Mouse (Mus musculus) embryonic facial prominence, embryonic 15.5 days (tissue): ENCODE results near the gene Zfhx2. TPM values are rescaled to one million over a fixed set of nuclear protein-coding genes. Genes with fewer than 3 reads are reported as not detected.
"Not testable (repeated sequence)": the region's sequence is repeated elsewhere in the genome, so short reads cannot be mapped to it uniquely, and the experiment has no call there.

Source experiments
- ATAC-seq: fragments of 200-750 bp; cut with Nextera tagmentation; 2 replicates; pipeline ENCODE4 v1.8.0; 2017; ENCODE audit warnings: low read depth, moderate TSS enrichment; ENCODE audit not compliant: insufficient number of reproducible peaks, low FRiP score, low TSS enrichment
- H3K27ac ChIP-seq: fragments of 300-500 bp; sonication (generic); replicated peaks from 2 replicates; pipeline ENCODE4 v1.5.1; 2015; ENCODE audit warnings: mild to moderate bottlenecking, inconsistent platforms
- H3K27me3 ChIP-seq: fragments of 300-500 bp; sonication (generic); 2 replicates; pipeline ENCODE4 v1.6.1; 2015; ENCODE audit warnings: inconsistent platforms
- H3K36me3 ChIP-seq: fragments of 300-500 bp; sonication (generic); 2 replicates; pipeline ENCODE4 v1.6.1; 2015; ENCODE audit warnings: mild to moderate bottlenecking, inconsistent platforms
- H3K4me1 ChIP-seq: fragments of 300-500 bp; sonication (generic); 2 replicates; pipeline ENCODE4 v1.6.1; 2015; ENCODE audit warnings: inconsistent platforms
- H3K4me2 ChIP-seq: fragments of 300-500 bp; sonication (generic); replicated peaks from 2 replicates; pipeline ENCODE4 v1.6.1; 2015; ENCODE audit warnings: mild to moderate bottlenecking, inconsistent platforms
- H3K4me3 ChIP-seq: fragments of 300-500 bp; sonication (generic); replicated peaks from 2 replicates; pipeline ENCODE4 v1.5.1; 2015; ENCODE audit warnings: mild to moderate bottlenecking, inconsistent platforms
- H3K9ac ChIP-seq: fragments of 300-500 bp; sonication (generic); 2 replicates; pipeline ENCODE4 v1.6.1; 2015; ENCODE audit warnings: inconsistent platforms
- H3K9me3 ChIP-seq: fragments of 300-500 bp; sonication (generic); replicated peaks from 2 replicates; pipeline ENCODE4 v1.6.1; 2016; ENCODE audit warnings: inconsistent platforms
- WGBS: fragments of 180-500 bp; shearing (Covaris S2); methylation state at CpG from one replicate; pipeline ENCODE4 v1.1.7; 2015; 5-methylcytosine and 5-hydroxymethylcytosine counted together
- polyA plus RNA-seq: library from polyadenylated mRNA; unstranded; fragments of >200 nt; fragmentation: Nextera tagmentation; extraction: Ambion mirVana; gene quantifications from 2 replicates; pipeline ENCODE4 v1.2.1, GENCODE M21; 2015

Zfhx2 gene
- polyA plus RNA-seq, 1 experiment from 2014 or later, result 5.0 TPM

DNA sequence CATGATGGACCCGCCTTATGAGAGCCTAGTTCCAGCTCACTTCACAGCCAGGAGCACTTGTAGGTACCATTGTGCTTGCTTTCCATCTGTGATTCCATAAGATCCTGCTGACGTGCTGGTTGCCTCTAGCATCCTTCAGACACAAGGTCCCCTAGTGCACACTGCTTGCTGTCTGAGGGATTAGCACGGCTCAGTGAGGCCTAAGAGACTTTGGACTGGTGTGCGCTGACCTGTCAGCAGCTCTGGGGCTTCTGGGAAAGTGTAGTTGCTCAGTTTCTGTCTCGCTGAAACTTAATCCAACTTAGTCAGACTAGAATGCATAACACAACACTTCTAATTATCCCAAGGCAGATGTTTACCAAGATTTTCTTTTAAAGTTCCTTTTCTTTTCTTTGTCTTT, 32.2 kb downstream of the Zfhx2 start:
- Histone ChIP-seq H3K9me3 (no peaks in the 10 kb centered on the region), H3K27me3 (no peaks in the 10 kb centered on the region), H3K4me1 (peaks cover 32% of the 10 kb centered on the region), H3K27ac (no peak overlapping the region), H3K36me3 (peaks cover 4% of the 10 kb centered on the region; the same call in 1 of the 2 replicates), H3K9ac (no peak overlapping the region), H3K4me2 (no peak overlapping the region), H3K4me3 (no peak overlapping the region)
- ATAC-seq, result no peak
- 51% methylated on average over 5 of the region's 5 CpGs for WGBS

DNA sequence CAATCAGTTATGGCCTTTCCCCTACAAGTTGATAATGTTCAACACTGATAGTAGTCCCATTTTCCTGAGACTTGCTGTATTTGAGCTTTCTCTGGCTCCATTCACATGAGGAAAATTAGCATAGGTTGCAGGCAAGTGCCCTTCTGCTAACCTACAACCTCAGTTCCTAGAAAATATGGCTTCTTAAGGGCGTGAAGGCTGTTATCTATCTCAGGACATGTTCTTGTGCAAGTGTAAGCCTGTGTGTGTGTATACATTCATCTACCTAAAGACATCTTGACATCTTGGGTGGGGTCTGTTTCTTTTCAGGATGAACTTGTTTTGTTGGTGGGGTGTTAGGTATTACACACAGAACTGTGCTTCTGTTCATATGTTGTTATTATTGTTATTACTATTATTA, 33.1 kb downstream of the Zfhx2 start:
- Histone ChIP-seq H3K27ac (no peak overlapping the region), H3K4me1 (peaks cover 33% of the 10 kb centered on the region), H3K9me3 (no peaks in the 10 kb centered on the region), H3K4me3 (no peak overlapping the region), H3K4me2 (no peak overlapping the region), H3K36me3 (no peaks in the 10 kb centered on the region), H3K27me3 (no peaks in the 10 kb centered on the region), H3K9ac (no peak overlapping the region)
- ATAC-seq, result no peak
- WGBS, result 69% methylated on average over 1 of the region's 1 CpGs

DNA sequence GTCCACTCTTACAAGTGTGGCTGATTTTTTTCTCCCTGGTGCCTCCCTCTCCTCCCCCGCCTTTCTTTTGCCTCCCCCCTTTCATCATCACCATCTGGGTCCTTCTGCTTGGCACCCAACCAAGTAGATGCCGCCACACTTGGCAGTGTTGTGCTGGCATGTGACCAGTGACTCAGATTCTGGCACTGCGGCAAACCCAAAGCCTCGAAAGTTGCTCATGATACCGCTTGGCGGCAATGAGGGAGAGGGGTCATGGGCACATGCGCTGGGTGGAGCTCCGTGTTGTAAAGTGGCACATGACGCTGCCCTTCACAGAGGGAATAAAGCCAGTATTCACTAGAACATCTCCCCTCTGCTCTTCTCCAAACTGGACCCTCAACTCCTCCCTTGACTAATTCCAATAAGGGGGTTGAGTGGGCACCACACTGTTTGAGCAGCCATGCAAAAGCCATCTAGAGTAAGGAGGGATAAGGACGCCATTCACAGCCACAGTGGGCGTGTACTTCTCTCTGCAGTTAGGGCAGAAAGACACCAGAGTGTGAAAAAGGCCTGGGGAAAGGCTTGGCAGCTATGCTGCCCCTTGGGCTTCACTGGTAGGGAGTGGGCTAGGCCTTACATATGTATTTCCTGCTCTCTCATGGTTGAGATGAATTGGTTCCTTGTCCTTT, 36.8 kb downstream of the Zfhx2 start:
- H3K27me3 ChIP-seq, result no peaks in the 10 kb centered on the region
- H3K9me3 ChIP-seq, result no peaks in the 10 kb centered on the region
- no peak overlapping the region for H3K27ac ChIP-seq
- H3K4me2 ChIP-seq, result no peak overlapping the region
- H3K4me3 ChIP-seq, result no peak overlapping the region
- ATAC-seq, result 0 out of 2 replicates have a peak, but pooled peaks have one; percentile 52
- WGBS, result 67% methylated on average over 11 of the region's 11 CpGs
- no peaks in the 10 kb centered on the region for H3K36me3 ChIP-seq
- peaks cover 19% of the 10 kb centered on the region for H3K4me1 ChIP-seq
- no peak overlapping the region for H3K9ac ChIP-seq

DNA sequence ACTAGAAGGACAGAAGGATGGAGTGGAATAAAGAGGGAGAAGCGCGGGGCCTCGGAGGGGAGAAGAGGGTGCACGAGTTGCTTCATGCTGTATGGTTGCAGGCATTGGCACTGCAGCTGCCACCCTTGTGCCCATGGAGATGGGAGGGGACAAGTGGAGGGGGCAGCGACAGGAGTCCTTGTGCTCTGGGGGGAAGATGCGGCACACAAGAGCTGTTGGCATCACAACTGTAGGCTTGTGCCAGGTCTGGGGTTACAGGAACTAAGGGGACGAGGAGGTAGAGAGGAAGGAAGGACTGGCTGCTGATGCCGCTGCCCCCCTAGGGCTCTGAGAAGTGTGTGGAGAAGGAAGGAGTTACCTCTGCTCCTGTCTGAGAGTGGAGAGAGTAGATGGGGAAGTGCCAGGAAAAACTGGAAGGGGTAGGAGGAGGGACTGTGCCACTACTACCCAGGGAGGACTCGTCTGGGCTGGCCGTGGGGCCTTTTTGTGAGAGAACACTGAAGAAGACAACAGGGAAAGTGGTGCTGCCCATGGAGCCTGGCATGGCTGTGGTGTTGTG, 37.9 kb downstream of the Zfhx2 start:
- H3K9ac ChIP-seq, result no peak overlapping the region
- no peak for ATAC-seq
- WGBS, result 84% methylated on average over 10 of the region's 10 CpGs
- no peak overlapping the region for H3K4me2 ChIP-seq
- H3K4me3 ChIP-seq, result no peak overlapping the region
- no peaks in the 10 kb centered on the region for H3K36me3 ChIP-seq
- peaks cover 11% of the 10 kb centered on the region for H3K4me1 ChIP-seq
- no peak overlapping the region for H3K27ac ChIP-seq
- H3K27me3 ChIP-seq, result no peaks in the 10 kb centered on the region
- H3K9me3 ChIP-seq, result no peaks in the 10 kb centered on the region

DNA sequence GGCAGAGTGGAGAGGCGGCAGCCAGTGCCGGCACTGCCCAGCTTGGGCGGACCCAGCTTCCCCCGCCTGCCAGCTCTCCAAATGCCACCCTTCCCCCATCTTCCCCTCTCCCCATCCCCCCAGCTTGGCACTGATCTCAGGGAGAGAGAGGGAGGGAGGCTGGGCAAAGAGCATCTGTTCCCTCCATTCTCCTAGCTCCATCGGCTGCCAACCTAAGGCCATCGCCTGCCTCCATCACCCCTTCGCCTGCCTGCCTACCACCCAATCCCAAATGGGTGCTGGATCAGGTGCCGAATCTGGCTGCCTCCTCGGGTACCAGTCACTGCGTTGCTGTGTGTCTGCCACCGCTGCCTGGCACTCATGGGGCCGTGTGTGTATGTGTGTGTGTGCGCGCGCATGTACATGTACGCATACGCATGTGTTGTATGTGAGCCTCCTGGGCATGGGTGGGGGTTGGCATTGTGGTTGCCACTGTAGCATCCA, 38.4 kb downstream of the Zfhx2 start:
- 84% methylated on average over 17 of the region's 17 CpGs for WGBS
- Histone ChIP-seq H3K27me3 (no peaks in the 10 kb centered on the region), H3K9me3 (no peaks in the 10 kb centered on the region), H3K4me1 (peaks cover 10% of the 10 kb centered on the region), H3K4me2 (no peak overlapping the region), H3K4me3 (no peak overlapping the region), H3K9ac (no peak overlapping the region), H3K36me3 (no peaks in the 10 kb centered on the region), H3K27ac (no peak overlapping the region)
- peak; percentile 20; the same call in 1 of the 2 replicates for ATAC-seq

DNA sequence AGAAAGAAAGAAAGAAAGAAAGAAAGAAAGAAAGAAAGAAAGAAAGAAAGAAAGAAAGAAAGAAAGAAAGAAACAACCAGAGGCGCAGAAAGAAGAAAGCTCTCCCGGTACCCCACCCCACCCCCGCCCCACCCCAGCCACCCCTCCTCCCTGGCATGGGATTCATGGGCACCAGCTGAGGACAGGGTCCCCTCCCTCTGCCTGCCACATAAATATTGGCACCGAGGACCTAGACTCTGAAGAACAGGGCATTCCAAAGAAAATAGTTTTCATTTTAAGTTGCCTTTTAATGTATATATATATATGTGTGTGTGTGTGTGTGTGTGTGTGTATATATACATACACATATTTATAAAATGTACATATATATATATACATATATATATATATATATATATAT, 39.1 kb downstream of the Zfhx2 start:
- no peaks in the 10 kb centered on the region for H3K9me3 ChIP-seq
- no peak overlapping the region for H3K4me2 ChIP-seq
- no peaks in the 10 kb centered on the region for H3K36me3 ChIP-seq
- peaks cover 10% of the 10 kb centered on the region for H3K4me1 ChIP-seq
- ATAC-seq, result 0 out of 2 replicates have a peak, but pooled peaks have one; percentile 34
- H3K4me3 ChIP-seq, result no peak overlapping the region
- H3K27ac ChIP-seq, result no peak overlapping the region
- no peaks in the 10 kb centered on the region for H3K27me3 ChIP-seq
- H3K9ac ChIP-seq, result no peak overlapping the region
- 75% methylated on average over 4 of the region's 4 CpGs for WGBS

DNA sequence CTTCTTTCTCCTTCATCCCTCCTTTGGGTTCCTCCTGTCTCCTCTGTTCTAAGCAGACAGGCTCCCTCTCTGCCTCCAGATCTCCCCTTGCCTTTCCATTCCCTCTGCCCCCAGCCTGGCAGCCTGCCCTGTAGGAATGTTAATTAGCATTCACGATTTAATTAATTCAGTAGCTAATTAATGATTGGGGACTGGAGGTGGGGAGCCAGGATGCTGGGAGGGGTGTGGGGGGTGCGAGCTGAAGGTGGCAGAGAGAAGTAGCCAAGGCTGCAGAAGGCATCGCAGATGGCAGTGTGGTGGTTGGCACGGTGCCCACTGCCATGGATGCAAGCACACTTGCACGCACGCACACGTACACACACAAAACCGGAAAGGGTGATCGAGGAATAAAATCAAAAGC, 39.6 kb downstream of the Zfhx2 start:
- 64% methylated on average over 9 of the region's 9 CpGs for WGBS
- Histone ChIP-seq H3K4me3 (no peak overlapping the region), H3K4me2 (peak overlapping the region; percentile 10; the same call in 1 of the 2 replicates)

DNA sequence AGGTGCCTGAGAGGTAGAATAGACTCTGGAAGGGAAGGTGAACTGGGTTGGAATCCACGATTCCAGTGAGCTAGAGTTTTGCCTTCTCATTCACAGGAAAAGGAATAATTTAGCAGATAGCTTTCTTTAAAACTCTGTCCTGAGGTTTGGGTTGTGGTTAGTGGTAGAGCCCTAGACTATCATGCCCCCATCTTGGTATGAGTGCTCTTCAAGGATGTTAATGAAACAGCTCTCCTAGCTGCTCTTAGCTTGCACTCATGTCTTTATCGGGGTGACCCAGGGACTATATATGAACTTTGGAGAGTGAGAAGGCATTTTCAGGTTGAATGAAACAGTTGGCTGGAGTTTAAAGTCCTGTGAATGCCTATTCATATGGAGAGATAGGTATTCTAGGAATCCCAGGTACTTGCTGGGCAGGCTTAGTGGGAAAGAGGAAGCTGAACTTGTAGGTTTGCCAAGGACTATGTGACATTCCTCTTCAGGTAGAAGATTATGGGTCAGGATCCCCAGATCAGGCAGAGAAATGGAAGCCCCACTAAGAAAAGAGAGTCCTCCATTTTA, 44.1 kb downstream of the Zfhx2 start:
- 74% methylated on average over 2 of the region's 2 CpGs for WGBS
- no peaks in the 10 kb centered on the region for H3K4me1 ChIP-seq
- H3K4me2 ChIP-seq, result no peak overlapping the region
- no peak overlapping the region for H3K4me3 ChIP-seq
- ATAC-seq, result no peak
- H3K27ac ChIP-seq, result no peak overlapping the region
- no peak overlapping the region for H3K9ac ChIP-seq
- no peaks in the 10 kb centered on the region for H3K36me3 ChIP-seq
- H3K9me3 ChIP-seq, result no peaks in the 10 kb centered on the region
- H3K27me3 ChIP-seq, result no peaks in the 10 kb centered on the region

More for the DNA sequence above, 39.6 kb downstream of the Zfhx2 start:
- Histone ChIP-seq H3K36me3 (no peaks in the 10 kb centered on the region), H3K9ac (no peak overlapping the region), H3K27ac (no peak overlapping the region), H3K27me3 (no peaks in the 10 kb centered on the region), H3K4me1 (peaks cover 10% of the 10 kb centered on the region), H3K9me3 (no peaks in the 10 kb centered on the region)
- ATAC-seq, result no peak

DNA sequence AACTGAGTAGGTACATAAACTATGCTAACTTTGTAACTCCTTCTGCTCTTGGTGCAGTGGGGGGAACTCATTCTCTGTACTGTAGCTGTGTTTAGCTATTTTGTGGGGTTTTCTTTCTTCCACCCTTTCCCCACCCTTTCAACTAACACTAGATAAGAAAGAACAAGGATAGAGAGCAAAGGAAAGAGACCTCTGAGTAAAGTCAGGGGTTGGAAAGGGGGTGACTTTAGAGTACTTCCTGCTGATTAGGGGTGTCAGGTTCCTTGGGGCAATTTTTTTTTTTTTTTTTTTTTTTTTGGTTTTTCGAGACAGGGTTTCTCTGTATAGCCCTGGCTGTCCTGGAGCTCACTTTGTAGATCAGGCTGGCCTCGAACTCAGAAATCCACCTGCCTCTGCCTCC, 48.4 kb downstream of the Zfhx2 start:
- H3K4me1 ChIP-seq, H3K4me3 ChIP-seq, ATAC-seq, H3K4me2 ChIP-seq, H3K27ac ChIP-seq, H3K9me3 ChIP-seq, H3K27me3 ChIP-seq, H3K9ac ChIP-seq, H3K36me3 ChIP-seq: not testable (repeated sequence)
- WGBS, result 100% methylated on average over 1 of the region's 2 CpGs

DNA sequence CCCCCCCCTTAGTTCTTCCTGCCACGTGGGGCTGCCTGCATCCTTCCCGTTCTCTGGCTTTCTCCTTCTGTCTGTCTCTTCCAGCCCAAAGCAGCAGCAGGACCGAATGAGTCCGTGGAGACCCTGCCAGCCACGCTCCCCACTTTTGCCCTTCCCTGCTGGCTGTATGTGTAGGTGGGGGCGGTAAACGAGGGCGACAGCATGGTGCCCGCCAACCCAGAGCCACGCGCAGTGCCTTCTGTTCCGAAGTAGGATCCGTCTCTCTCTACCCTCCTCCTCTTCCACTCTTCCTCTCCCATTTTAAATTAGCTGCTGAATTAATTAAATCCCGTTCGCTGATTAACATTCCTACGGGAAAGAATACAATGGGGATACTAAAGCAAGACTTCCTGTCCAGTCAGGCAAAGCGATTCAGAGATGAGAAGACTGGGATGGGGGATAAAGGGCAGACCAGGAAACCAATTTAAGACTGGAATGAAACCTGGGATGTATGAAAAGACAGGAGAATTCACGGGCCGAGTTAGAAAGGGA, 59.4 kb downstream of the Zfhx2 start:
- Histone ChIP-seq H3K36me3 (no peaks in the 10 kb centered on the region), H3K4me3 (no peak overlapping the region), H3K9ac (no peak overlapping the region), H3K27ac (no peak overlapping the region), H3K27me3 (no peaks in the 10 kb centered on the region), H3K9me3 (no peaks in the 10 kb centered on the region), H3K4me2 (no peak overlapping the region), H3K4me1 (peaks cover 13% of the 10 kb centered on the region)
- WGBS, result 40% methylated on average over 19 of the region's 19 CpGs
- ATAC-seq, result no peak

DNA sequence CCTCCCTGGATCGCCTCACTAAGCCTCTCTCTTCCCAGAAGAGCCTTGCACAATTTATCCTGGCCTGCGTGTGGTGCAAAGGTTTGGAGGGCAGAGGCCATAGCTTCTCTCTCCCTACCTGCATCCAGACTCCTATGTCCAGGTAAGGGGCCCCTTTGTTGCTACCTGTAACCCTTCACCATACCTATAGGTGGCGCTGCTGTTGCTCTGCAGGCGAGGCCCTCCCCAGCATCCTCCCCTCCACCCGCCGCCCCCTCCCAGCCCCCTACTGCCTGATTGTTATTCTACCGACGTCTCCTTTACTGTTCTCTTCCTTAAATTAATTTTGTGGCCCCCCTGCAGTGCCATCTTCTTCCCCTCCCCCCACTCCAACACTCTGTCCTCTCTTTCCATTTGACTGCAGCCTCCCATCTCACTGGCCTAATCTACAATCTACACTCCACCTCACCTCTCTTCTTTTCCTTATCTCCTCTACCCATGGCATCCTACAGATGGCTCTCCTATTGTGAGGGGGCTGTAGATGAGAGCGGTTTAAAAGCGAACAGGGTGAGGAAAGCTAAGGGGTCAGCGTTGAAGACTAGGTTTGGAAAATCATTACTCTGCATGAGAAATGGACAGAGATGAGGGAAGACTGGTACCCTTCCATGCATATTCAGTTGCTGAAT, 63.0 kb downstream of the Zfhx2 start:
- WGBS, result 14% methylated on average over 11 of the region's 11 CpGs
- Histone ChIP-seq H3K4me1 (peaks cover 14% of the 10 kb centered on the region), H3K36me3 (peaks cover 14% of the 10 kb centered on the region), H3K27ac (no peak overlapping the region), H3K4me2 (no peak overlapping the region), H3K27me3 (no peaks in the 10 kb centered on the region), H3K4me3 (no peak overlapping the region), H3K9ac (no peak overlapping the region), H3K9me3 (no peaks in the 10 kb centered on the region)
- ATAC-seq, result no peak
